Mouse (Mus musculus) CH12.LX (cell line): Measurements from ENCODE around the gene Eef1e1. TPM values are rescaled to one million over a fixed set of nuclear protein-coding genes. Genes with fewer than 3 reads are reported as not detected.

ENCODE experiments used
- DNase-seq: peaks from one replicate; pipeline ENCODE4 v3.0.0-alpha.2; 2013; ENCODE audit errors: extremely low read depth
- H3K27ac ChIP-seq: 2 replicates; pipeline ENCODE4 v1.5.1; 2012; ENCODE audit warnings: low read depth, mild to moderate bottlenecking, control low read depth, moderate library complexity; ENCODE audit not compliant: insufficient read depth
- H3K27me3 ChIP-seq: replicated peaks from 2 replicates; pipeline ENCODE3; 2012; ENCODE audit warnings: inconsistent platforms
- H3K36me3 ChIP-seq, 2 experiments: replicated peaks in 1 of 2; 2 replicates each; pipeline versions ENCODE3 to v1.6.1; 2012; ENCODE audit warnings: inconsistent platforms in 1 of 2, low read length in 1 of 2, mild to moderate bottlenecking in 1 of 2, mixed read lengths in 1 of 2, moderate library complexity in 1 of 2; ENCODE audit not compliant: control insufficient read depth in 1 of 2, insufficient read depth in 1 of 2
- H3K4me1 ChIP-seq, 2 experiments: 2 replicates each; pipeline ENCODE4 v1.6.1; 2012; ENCODE audit warnings: inconsistent platforms in 1 of 2, moderate library complexity in 1 of 2; ENCODE audit not compliant: insufficient read depth in 2 of 2, control insufficient read depth in 1 of 2
- H3K4me2 ChIP-seq: 2 replicates; pipeline ENCODE4 v1.6.1; 2012; ENCODE audit warnings: low read depth, mild to moderate bottlenecking, control low read depth; ENCODE audit not compliant: poor library complexity, insufficient read depth, severe bottlenecking
- H3K4me3 ChIP-seq, 3 experiments: fragments of 150-350 bp in 1 of 3; sonication (generic) in 1 of 3; replicated peaks in 1 of 3; 2 replicates each; pipeline versions ENCODE3 to v1.5.1; 2011 to 2012; ENCODE audit warnings: low read depth in 2 of 3, low read length in 2 of 3, mild to moderate bottlenecking in 2 of 3, moderate library complexity in 2 of 3, control low read depth in 1 of 3, improper control_type of control experiment in 1 of 3, inconsistent platforms in 1 of 3, mixed read lengths in 1 of 3; ENCODE audit not compliant: poor library complexity in 1 of 3
- H3K79me2 ChIP-seq: replicated peaks from 2 replicates; pipeline ENCODE4 v1.6.1; 2012; ENCODE audit warnings: mild to moderate bottlenecking, moderate library complexity; ENCODE audit not compliant: control insufficient read depth, poor library complexity, insufficient read depth, severe bottlenecking; ENCODE audit errors: extremely low read depth
- H3K9ac ChIP-seq: 2 replicates; pipeline ENCODE4 v1.6.1; 2012; ENCODE audit warnings: low read depth, mild to moderate bottlenecking, control low read depth, moderate library complexity; ENCODE audit not compliant: insufficient read depth
- H3K9me3 ChIP-seq: replicated peaks from 2 replicates; pipeline ENCODE3; 2012; ENCODE audit warnings: low read length, inconsistent platforms, mixed read lengths
- CHD1 ChIP-seq: IDR thresholded peaks from 2 replicates; pipeline ENCODE4 v1.6.1; 2012; ENCODE audit warnings: low read depth, low read length, improper control_type of control experiment, inconsistent platforms
- CHD2 ChIP-seq: IDR thresholded peaks from 2 replicates; pipeline ENCODE4 v1.6.1; 2011; ENCODE audit warnings: low read length, improper control_type of control experiment
- CTCF ChIP-seq, 2 experiments: IDR thresholded peaks in 1 of 2; conservative IDR thresholded peaks in 1 of 2; 2 replicates each; pipeline ENCODE4 v1.5.1; 2011 to 2012; ENCODE audit warnings: low read depth in 2 of 2, low read length in 2 of 2, improper control_type of control experiment in 1 of 2, inconsistent platforms in 1 of 2, mild to moderate bottlenecking in 1 of 2, moderate library complexity in 1 of 2
- E2F4 ChIP-seq: IDR thresholded peaks from 2 replicates; pipeline ENCODE4 v1.6.1; 2011; ENCODE audit warnings: low read depth, low read length, improper control_type of control experiment; ENCODE audit not compliant: insufficient replicate concordance
- ELF1 ChIP-seq: IDR thresholded peaks from 2 replicates; pipeline ENCODE4 v1.6.1; 2014; ENCODE audit warnings: low read depth, mild to moderate bottlenecking, inconsistent platforms, low read length, improper control_type of control experiment
- EP300 ChIP-seq: IDR thresholded peaks from 2 replicates; pipeline ENCODE4 v1.6.1; 2011; ENCODE audit warnings: low read length, improper control_type of control experiment
- ETS1 ChIP-seq: conservative IDR thresholded peaks from 2 replicates; pipeline ENCODE4 v1.6.1; 2012; ENCODE audit warnings: low read depth, mild to moderate bottlenecking, inconsistent platforms, low read length, improper control_type of control experiment, moderate library complexity
- GABPA ChIP-seq: IDR thresholded peaks from 2 replicates; pipeline ENCODE4 v1.6.1; 2012; ENCODE audit warnings: low read depth, low read length, improper control_type of control experiment, inconsistent platforms; ENCODE audit not compliant: insufficient replicate concordance
- HCFC1 ChIP-seq: IDR thresholded peaks from 2 replicates; pipeline ENCODE4 v1.6.1; 2012; ENCODE audit warnings: low read depth, mild to moderate bottlenecking, inconsistent platforms, low read length, improper control_type of control experiment
- IRF4 ChIP-seq: IDR thresholded peaks from 2 replicates; pipeline ENCODE4 v1.6.1; 2014; ENCODE audit warnings: low read depth, mild to moderate bottlenecking, inconsistent platforms, low read length, improper control_type of control experiment
- JUN ChIP-seq: IDR thresholded peaks from 2 replicates; pipeline ENCODE4 v1.6.1; 2011; ENCODE audit warnings: low read depth, mild to moderate bottlenecking, low read length, improper control_type of control experiment, moderate library complexity; ENCODE audit not compliant: insufficient read depth
- JUND ChIP-seq: conservative IDR thresholded peaks from 2 replicates; pipeline ENCODE4 v1.6.1; 2011; ENCODE audit warnings: low read depth, low read length, improper control_type of control experiment
- KAT2A ChIP-seq: IDR thresholded peaks from 2 replicates; pipeline ENCODE4 v1.6.1; 2012; ENCODE audit warnings: low read length, improper control_type of control experiment, inconsistent platforms; ENCODE audit not compliant: insufficient replicate concordance
- MAFK ChIP-seq: IDR thresholded peaks from 2 replicates; pipeline ENCODE4 v1.6.1; 2011; ENCODE audit warnings: low read length, improper control_type of control experiment; ENCODE audit not compliant: insufficient replicate concordance
- MAZ ChIP-seq: IDR thresholded peaks from 2 replicates; pipeline ENCODE4 v1.6.1; 2012; ENCODE audit warnings: low read depth, mild to moderate bottlenecking, inconsistent platforms, low read length, improper control_type of control experiment, moderate library complexity
- MEF2A ChIP-seq: IDR thresholded peaks from 2 replicates; pipeline ENCODE4 v1.6.1; 2014; ENCODE audit warnings: low read depth, mild to moderate bottlenecking, inconsistent platforms, low read length, improper control_type of control experiment, borderline replicate concordance
- MXI1 ChIP-seq: IDR thresholded peaks from 2 replicates; pipeline ENCODE4 v1.6.1; 2011; ENCODE audit warnings: mild to moderate bottlenecking, low read depth, low read length, improper control_type of control experiment
- MYC ChIP-seq: IDR thresholded peaks from 2 replicates; pipeline ENCODE4 v1.6.1; 2011; ENCODE audit warnings: low read depth, mild to moderate bottlenecking, improper control_type of control experiment, low read length
- NELFE ChIP-seq: IDR thresholded peaks from 2 replicates; pipeline ENCODE4 v1.6.1; 2011; ENCODE audit warnings: low read depth, low read length, improper control_type of control experiment
- PAX5 ChIP-seq: IDR thresholded peaks from 2 replicates; pipeline ENCODE4 v1.6.1; 2012; ENCODE audit warnings: low read length, inconsistent platforms, mixed read lengths
- POLR2A ChIP-seq: IDR thresholded peaks from 2 replicates; pipeline ENCODE4 v1.6.1; 2011; ENCODE audit warnings: low read depth, mild to moderate bottlenecking, improper control_type of control experiment, low read length
- POLR2AphosphoS2 ChIP-seq: IDR thresholded peaks from 2 replicates; pipeline ENCODE4 v1.6.1; 2011; ENCODE audit warnings: low read depth, low read length, improper control_type of control experiment
- RCOR1 ChIP-seq: conservative IDR thresholded peaks from 2 replicates; pipeline ENCODE4 v1.6.1; 2012; ENCODE audit warnings: low read depth, mild to moderate bottlenecking, inconsistent platforms, low read length, improper control_type of control experiment
- SIN3A ChIP-seq: IDR thresholded peaks from 2 replicates; pipeline ENCODE4 v1.6.1; 2012; ENCODE audit warnings: low read length, improper control_type of control experiment, inconsistent platforms
- SMC3 ChIP-seq: IDR thresholded peaks from 2 replicates; pipeline ENCODE4 v1.6.1; 2011; ENCODE audit warnings: low read depth, low read length, improper control_type of control experiment
- UBTF ChIP-seq: IDR thresholded peaks from 2 replicates; pipeline ENCODE4 v1.6.1; 2012; ENCODE audit warnings: low read depth, mild to moderate bottlenecking, inconsistent platforms, low read length, improper control_type of control experiment, moderate library complexity
- USF2 ChIP-seq: conservative IDR thresholded peaks from 2 replicates; pipeline ENCODE4 v1.6.1; 2011; ENCODE audit warnings: low read depth, low read length, improper control_type of control experiment
- ZC3H11A ChIP-seq: IDR thresholded peaks from 2 replicates; pipeline ENCODE4 v1.6.1; 2012; ENCODE audit warnings: low read depth, mild to moderate bottlenecking, inconsistent platforms, low read length, improper control_type of control experiment
- ZKSCAN1 ChIP-seq: IDR thresholded peaks from 2 replicates; pipeline ENCODE4 v1.6.1; 2012; ENCODE audit warnings: low read depth, inconsistent platforms, low read length, improper control_type of control experiment, borderline replicate concordance
- ZMIZ1 ChIP-seq: IDR thresholded peaks from 2 replicates; pipeline ENCODE4 v1.6.1; 2012; ENCODE audit warnings: low read depth, mild to moderate bottlenecking, inconsistent platforms, low read length, improper control_type of control experiment
- dilution Hi-C: fragments of 300-500 bp; cut with MboI; formaldehyde crosslinking; loops from 2 replicates; pipeline ENCODE4 v1.14.3; 2020; ENCODE audit warnings: low sequenced_read_pairs; ENCODE audit not compliant: extremely low pct_unique_long_range_greater_than_20kb, extremely low pct_ligation_motif_present
- in situ Hi-C: fragments of 300-500 bp; cut with MboI; formaldehyde crosslinking; loops from 3 replicates; pipeline ENCODE4 v1.14.3; 2019; ENCODE audit warnings: low sequenced_read_pairs, low pct_ligation_motif_present, low pct_unique_long_range_greater_than_20kb, mixed read lengths
- polyA plus RNA-seq: library from polyadenylated mRNA; unstranded; fragments of >175 nt; gene quantifications from 2 replicates; pipeline ENCODE4 v1.2.1, GENCODE M21; 2012; ENCODE audit warnings: low read depth; ENCODE audit not compliant: insufficient read length
- total RNA-seq, 2 experiments: library from RNA; depleted of rRNA; stranded (reverse); fragments of 300-350 nt in 1 of 2; fragments of >200 nt in 1 of 2; gene quantifications; 2 replicates each; pipeline ENCODE4 v1.2.3; 2012 to 2014

Eef1e1 gene
- total and polyA plus RNA-seq, 3 experiments: 123 to 151 (median 148) TPM

- H3K27ac ChIP-seq: no peak overlapping the region
- H3K27me3 ChIP-seq: no peaks in the 10 kb centered on the region
- DNase-seq: no peak
- H3K36me3 ChIP-seq: peaks cover 6 to 37% of the 10 kb centered on the region in 2 experiments
- H3K4me1 ChIP-seq: no peaks in the 10 kb centered on the region
- dilution Hi-C loops (no loop called here), in situ Hi-C loops (no loop called here)
- H3K79me2 ChIP-seq: no peaks in the 10 kb centered on the region
- H3K9ac ChIP-seq: no peak overlapping the region
- TF ChIP-seq ELF1 (no peak), CTCF (conservative IDR thresholded peaks at IDR 0.05 in 1 of 2, IDR thresholded peaks at IDR 0.05 in 1 of 2; ENCODE audit: low read depth in 2 of 2, low read length in 2 of 2) (no peak), NELFE (no peak), RCOR1 (no peak), MAFK (no peak), CHD2 (no peak), HCFC1 (no peak), JUN (no peak), ZC3H11A (no peak), IRF4 (no peak), ZMIZ1 (no peak), MEF2A (no peak), POLR2A (no peak), PAX5 (no peak), USF2 (no peak), UBTF (no peak), POLR2AphosphoS2 (no peak), E2F4 (no peak), ZKSCAN1 (no peak)
- no peak overlapping the region for H3K4me2 ChIP-seq
- no peak overlapping the region for H3K4me3 ChIP-seq
- H3K9me3 ChIP-seq: no peaks in the 10 kb centered on the region
Measured at GRCm38 (mm10) chr13:38605353-38605752, 53.5 kb downstream of the Eef1e1 start.

DNA sequence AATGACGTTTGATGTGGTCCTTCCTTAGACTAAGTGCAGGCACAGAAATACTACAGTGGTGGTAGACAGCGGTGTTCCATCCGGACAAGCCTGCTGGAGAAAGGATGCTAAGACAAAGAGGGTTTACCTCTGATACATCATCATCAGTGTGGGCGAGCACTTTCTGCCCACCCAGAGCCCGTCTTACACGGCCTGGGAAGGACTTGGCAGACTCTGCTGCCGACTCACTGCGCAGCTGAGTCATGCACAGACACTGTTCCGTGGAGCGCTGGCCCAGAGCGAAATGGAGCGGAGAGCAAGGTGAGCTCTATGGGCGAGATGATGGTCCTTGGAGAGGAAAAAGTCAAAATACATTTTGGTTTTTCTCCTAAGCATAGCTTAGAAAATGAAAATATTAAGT lies 55.9 kb downstream of the Eef1e1 start:
- Histone ChIP-seq H3K36me3 (peaks cover 6 to 36% of the 10 kb centered on the region in 2 experiments), H3K79me2 (no peaks in the 10 kb centered on the region), H3K4me2 (no peak overlapping the region), H3K9me3 (no peaks in the 10 kb centered on the region), H3K4me1 (no peaks in the 10 kb centered on the region; a peak in 1 of 4 replicates), H3K4me3 (no peak overlapping the region), H3K27me3 (no peaks in the 10 kb centered on the region), H3K9ac (no peak overlapping the region), H3K27ac (no peak overlapping the region)
- in situ Hi-C loops (no loop called here), dilution Hi-C loops (no loop called here)
- no peak for DNase-seq
- no peak for TF ChIP-seq ELF1
- no peak for TF ChIP-seq GABPA
- no peak for TF ChIP-seq ZKSCAN1
- TF ChIP-seq KAT2A: no peak
- TF ChIP-seq CHD1: no peak
- no peak for TF ChIP-seq MYC
- no peak for TF ChIP-seq SMC3
- TF ChIP-seq IRF4: no peak
- TF ChIP-seq SIN3A: no peak
- TF ChIP-seq MXI1: no peak
- no peak for TF ChIP-seq EP300
- no peak for TF ChIP-seq MAZ
- TF ChIP-seq MEF2A: no peak
- TF ChIP-seq UBTF: no peak
- TF ChIP-seq PAX5: no peak
- TF ChIP-seq ETS1: no peak
- TF ChIP-seq ZMIZ1: no peak
- no peak for TF ChIP-seq JUND
- no peak for TF ChIP-seq POLR2A
- TF ChIP-seq, all 38 proteins: peak for 0
